Mouse (Mus musculus) midbrain, postnatal 0 days (tissue): Measurements from ENCODE around the gene Pih1d2. TPM values are rescaled to one million over a fixed set of nuclear protein-coding genes. Genes with fewer than 3 reads are reported as not detected.
A peak's percentile ranks its signal among the peaks of the same experiment; 100 is the strongest.

Experiments used
- ATAC-seq: fragments of 200-750 bp; cut with Nextera tagmentation; 2 replicates; pipeline ENCODE4 v1.8.0; 2017; ENCODE audit warnings: moderate number of reproducible peaks, mild to moderate bottlenecking, moderate TSS enrichment, moderate library complexity; ENCODE audit not compliant: low FRiP score
- DNase-seq: peaks from one replicate; pipeline ENCODE4 v3.0.0-alpha.2; 2015; ENCODE audit warnings: low spot score
- H3K27ac ChIP-seq: fragments of 300-500 bp; sonication (generic); 2 replicates; pipeline ENCODE4 v1.5.1; 2014; ENCODE audit warnings: low read depth, mild to moderate bottlenecking, low read length, mixed read lengths
- H3K27me3 ChIP-seq: fragments of 300-500 bp; sonication (generic); 2 replicates; pipeline ENCODE4 v1.6.1; 2014; ENCODE audit warnings: low read length, control low read depth, mixed read lengths; ENCODE audit not compliant: insufficient read depth
- H3K36me3 ChIP-seq: fragments of 300-500 bp; sonication (generic); 2 replicates; pipeline ENCODE4 v1.6.1; 2014; ENCODE audit warnings: low read length, control low read depth, mixed read lengths; ENCODE audit not compliant: insufficient read depth
- H3K4me1 ChIP-seq: fragments of 300-500 bp; sonication (generic); 2 replicates; pipeline ENCODE4 v1.6.1; 2014; ENCODE audit warnings: mild to moderate bottlenecking, control low read depth, antibody characterized with exemption, low read length, mixed read lengths; ENCODE audit not compliant: insufficient read depth
- H3K4me2 ChIP-seq: fragments of 300-500 bp; sonication (generic); 2 replicates; pipeline ENCODE4 v1.6.1; 2014; ENCODE audit warnings: low read depth, mild to moderate bottlenecking, low read length, mixed read lengths; ENCODE audit not compliant: poor library complexity, severe bottlenecking
- H3K4me3 ChIP-seq: fragments of 300-500 bp; sonication (generic); 2 replicates; pipeline ENCODE4 v1.5.1; 2014; ENCODE audit warnings: low read depth, mild to moderate bottlenecking, low read length, moderate library complexity
- H3K9ac ChIP-seq: fragments of 300-500 bp; sonication (generic); replicated peaks from 2 replicates; pipeline ENCODE4 v1.6.1; 2014; ENCODE audit warnings: mild to moderate bottlenecking, low read length, moderate library complexity, mixed read lengths; ENCODE audit not compliant: poor library complexity, severe bottlenecking
- H3K9me3 ChIP-seq: fragments of 300-500 bp; sonication (generic); 2 replicates; pipeline ENCODE4 v1.6.1; 2016; ENCODE audit warnings: low read length, control low read depth
- CTCF ChIP-seq: IDR thresholded peaks from 2 replicates; pipeline ENCODE4 v1.5.1; 2016; ENCODE audit warnings: antibody characterized with exemption, mild to moderate bottlenecking
- WGBS: fragments of 180-500 bp; shearing (Covaris S2); extraction: QIAGEN DNeasy Blood & Tissue Kit; methylation state at CpG from one replicate; pipeline ENCODE4 v1.1.7; 2014; 5-methylcytosine and 5-hydroxymethylcytosine counted together
- polyA plus RNA-seq: library from polyadenylated mRNA; unstranded; fragments of >200 nt; fragmentation: Nextera tagmentation; extraction: Ambion mirVana; gene quantifications from 2 replicates; pipeline ENCODE4 v1.2.1, GENCODE M21; 2015
- total RNA-seq: library from RNA; depleted of rRNA; stranded (reverse); fragments of >200 nt; gene quantifications from 2 replicates; pipeline ENCODE4 v1.2.3, GENCODE M21; 2014; rRNA removed

The Pih1d2 gene
- total and polyA plus RNA-seq, 2 experiments from 2014 or later, result 1.3 to 6.1 TPM

DNA sequence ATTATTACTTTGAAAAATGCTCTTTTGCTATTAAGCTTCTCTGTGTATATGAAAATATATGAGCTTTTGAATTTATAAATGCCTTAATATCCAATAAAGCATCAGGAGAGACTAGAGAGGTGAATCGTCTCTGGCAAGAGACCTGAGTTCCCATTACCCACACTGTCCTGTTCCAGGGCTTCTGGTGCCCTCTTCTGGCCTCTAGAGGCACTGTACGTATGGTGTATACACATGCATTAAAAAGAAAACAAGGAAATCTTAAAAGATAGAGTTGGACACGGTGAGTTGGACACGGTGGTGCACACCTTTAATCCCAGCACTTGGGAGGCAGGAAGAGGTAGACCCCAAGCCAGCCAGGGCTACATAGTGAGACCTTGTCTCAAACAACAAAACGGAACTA is 53.6 kb downstream of the Pih1d2 start:
- no peaks in the 10 kb centered on the region for H3K4me1 ChIP-seq
- ATAC-seq (no peak), DNase-seq (peak; percentile 58)
- H3K36me3 ChIP-seq, result peaks cover 32% of the 10 kb centered on the region
- H3K27me3 ChIP-seq, result no peaks in the 10 kb centered on the region
- H3K9me3 ChIP-seq, result no peaks in the 10 kb centered on the region
- no peak overlapping the region for H3K4me3 ChIP-seq
- no peak overlapping the region for H3K9ac ChIP-seq
- TF ChIP-seq CTCF, result peak; percentile 79
- no peak overlapping the region for H3K27ac ChIP-seq
- no peak overlapping the region for H3K4me2 ChIP-seq
- 27% methylated on average over 5 of the region's 5 CpGs for whole genome bisulfite sequencing

Other genes with a start within 250 kb of the Pih1d2 start
- gene Plet1, start 122.8 kb upstream of the Pih1d2 start, total RNA-seq, result 0.33 TPM in 1 of 2 replicates, not detected in the other
- gene Plet1, start 122.8 kb upstream of the Pih1d2 start, polyA plus RNA-seq, result 0.52 and 0.80 TPM in 2 replicates
- 76.6 and 82.3 TPM in 2 replicates for gene Pts, start 88.6 kb upstream of the Pih1d2 start, total RNA-seq
- 116 and 119 TPM in 2 replicates for gene Pts, start 88.6 kb upstream of the Pih1d2 start, polyA plus RNA-seq
- gene Il18, start 62.5 kb upstream of the Pih1d2 start, total RNA-seq, result 18.2 and 20.5 TPM in 2 replicates
- 35.0 and 37.8 TPM in 2 replicates for gene Il18, start 62.5 kb upstream of the Pih1d2 start, polyA plus RNA-seq
- gene Bco2, start 62.1 kb upstream of the Pih1d2 start, total RNA-seq, result 0.14 and 0.49 TPM in 2 replicates
- gene Bco2, start 62.1 kb upstream of the Pih1d2 start, polyA plus RNA-seq, result 0.42 and 0.48 TPM in 2 replicates
- gene Tex12, start 56.0 kb upstream of the Pih1d2 start, total RNA-seq, result not detected in 2 replicates
- gene Tex12, start 56.0 kb upstream of the Pih1d2 start, polyA plus RNA-seq, result not detected in 2 replicates
- 189 and 214 TPM in 2 replicates for gene Sdhd, start 13.5 kb upstream of the Pih1d2 start, total RNA-seq
- 308 and 333 TPM in 2 replicates for gene Sdhd, start 13.5 kb upstream of the Pih1d2 start, polyA plus RNA-seq
- 185 and 193 TPM in 2 replicates for gene Timm8b, start 13.4 kb upstream of the Pih1d2 start, total RNA-seq
- gene Timm8b, start 13.4 kb upstream of the Pih1d2 start, polyA plus RNA-seq, result 404 and 419 TPM in 2 replicates
- gene Nkapd1, start 143 bp downstream of the Pih1d2 start, total RNA-seq, result 10.9 and 19.3 TPM in 2 replicates
- 18.7 and 22.5 TPM in 2 replicates for gene Nkapd1, start 143 bp downstream of the Pih1d2 start, polyA plus RNA-seq
- gene Dlat, start 42.5 kb downstream of the Pih1d2 start, total RNA-seq, result 67.4 and 70.3 TPM in 2 replicates
- 58.7 and 59.1 TPM in 2 replicates for gene Dlat, start 42.5 kb downstream of the Pih1d2 start, polyA plus RNA-seq
- gene Dixdc1, start 122.2 kb downstream of the Pih1d2 start, total RNA-seq, result 33.3 and 52.6 TPM in 2 replicates
- 26.1 and 28.6 TPM in 2 replicates for gene Dixdc1, start 122.2 kb downstream of the Pih1d2 start, polyA plus RNA-seq
- 1.3 and 1.5 TPM in 2 replicates for gene 2310030G06Rik, start 129.2 kb downstream of the Pih1d2 start, total RNA-seq
- gene 2310030G06Rik, start 129.2 kb downstream of the Pih1d2 start, polyA plus RNA-seq, result 2.9 and 3.3 TPM in 2 replicates
- 6.2 and 11.3 TPM in 2 replicates for gene Cryab, start 134.0 kb downstream of the Pih1d2 start, total RNA-seq
- gene Cryab, start 134.0 kb downstream of the Pih1d2 start, polyA plus RNA-seq, result 18.7 and 19.7 TPM in 2 replicates
- 1.1 and 5.2 TPM in 2 replicates for gene Hspb2, start 135.0 kb downstream of the Pih1d2 start, total RNA-seq
- 2.5 and 2.6 TPM in 2 replicates for gene Hspb2, start 135.0 kb downstream of the Pih1d2 start, polyA plus RNA-seq
- 9.7 and 14.1 TPM in 2 replicates for gene Fdxacb1, start 150.9 kb downstream of the Pih1d2 start, total RNA-seq
- 9.2 and 13.1 TPM in 2 replicates for gene Fdxacb1, start 150.9 kb downstream of the Pih1d2 start, polyA plus RNA-seq
- 97.6 and 106 TPM in 2 replicates for gene Alg9, start 157.7 kb downstream of the Pih1d2 start, total RNA-seq
- 51.4 and 57.3 TPM in 2 replicates for gene Alg9, start 157.7 kb downstream of the Pih1d2 start, polyA plus RNA-seq
- gene 1110032A03Rik, start 158.2 kb downstream of the Pih1d2 start, total RNA-seq, result 29.0 and 33.0 TPM in 2 replicates
- gene 1110032A03Rik, start 158.2 kb downstream of the Pih1d2 start, polyA plus RNA-seq, result 59.6 and 60.7 TPM in 2 replicates
- gene Ppp2r1b, start 228.0 kb downstream of the Pih1d2 start, total RNA-seq, result 14.8 and 17.0 TPM in 2 replicates
- gene Ppp2r1b, start 228.0 kb downstream of the Pih1d2 start, polyA plus RNA-seq, result 27.9 and 30.2 TPM in 2 replicates